Mouse (Mus musculus) kidney, postnatal 10 days (tissue): ENCODE measurements at regions not wholly inside any gene's neighbourhood (a gene's known extent, or its start where the extent isn't known, plus 50 kb on each side); places are given as distances from the start of the nearest gene placed in this dataset.
A peak's percentile ranks its signal among the peaks of the same experiment; 100 is the strongest.

Source experiments
- DNase-seq: peaks from one replicate; pipeline ENCODE4 v3.0.0; 2021; ENCODE audit warnings: mixed read lengths

- no peak for DNase-seq
Measured at GRCm38 (mm10) chr5:43139813-43140212, 93.2 kb upstream of the Cpeb2 start.

GRCm38 (mm10) chr5:43145939-43146338, 87.0 kb upstream of the Cpeb2 start:
- DNase-seq: no peak

GRCm38 (mm10) chr5:43146928-43147327, 86.0 kb upstream of the Cpeb2 start:
- no peak for DNase-seq

- DNase-seq: no peak
Measured at GRCm38 (mm10) chr5:43148486-43148885, 84.5 kb upstream of the Cpeb2 start.

- DNase-seq: no peak
Measured at GRCm38 (mm10) chr5:43149559-43149958, 83.4 kb upstream of the Cpeb2 start.

GRCm38 (mm10) chr5:43151099-43151774, 81.7 kb upstream of the Cpeb2 start:
- DNase-seq: peak; percentile 19

GRCm38 (mm10) chr5:43152119-43152611, 80.8 kb upstream of the Cpeb2 start:
- DNase-seq: no peak

- DNase-seq: no peak
Measured at GRCm38 (mm10) chr5:43152881-43153280, 80.1 kb upstream of the Cpeb2 start.

GRCm38 (mm10) chr5:43156771-43157170, 76.2 kb upstream of the Cpeb2 start:
- peak; percentile 25 for DNase-seq

GRCm38 (mm10) chr5:43160140-43160539, 72.8 kb upstream of the Cpeb2 start:
- no peak for DNase-seq

- peak; percentile 15 for DNase-seq
Measured at GRCm38 (mm10) chr5:43181475-43181874, 51.5 kb upstream of the Cpeb2 start.
